Mouse (Mus musculus): ENCODE results near the gene Srgap2. TPM values are rescaled to one million over a fixed set of nuclear protein-coding genes. Genes with fewer than 3 reads are reported as not detected.

Srgap2 gene
- total and polyA plus RNA-seq, 2 experiments from 2014 or later: 24.5 to 69.3 TPM

- ATAC-seq (no peak), DNase-seq (ENCODE audit: low spot score) (no peak)
- Histone ChIP-seq H3K4me2 (ENCODE audit: low read depth, low read length) (no peak overlapping the region), H3K27ac (no peak overlapping the region), H3K4me3 (ENCODE audit: low read length) (no peak overlapping the region), H3K36me3 (ENCODE audit: insufficient read depth, low read length) (peaks cover 8% of the 10 kb centered on the region; the same call in 1 of the 2 replicates), H3K27me3 (ENCODE audit: insufficient read depth, low read length) (no peaks in the 10 kb centered on the region), H3K9me3 (ENCODE audit: low read length) (no peaks in the 10 kb centered on the region), H3K9ac (replicated peaks; ENCODE audit: low read length) (no peak overlapping the region), H3K4me1 (ENCODE audit: insufficient read depth, low read length) (no peaks in the 10 kb centered on the region)
- WGBS: 54% methylated on average over 1 of the region's 1 CpGs
- TF ChIP-seq CTCF (IDR thresholded peaks at IDR 0.05; ENCODE audit: low read depth): no peak
These were observed 161.3 kb downstream of the Srgap2 start for GRCm38 (mm10) chr1:131365832-131366231.

DNA sequence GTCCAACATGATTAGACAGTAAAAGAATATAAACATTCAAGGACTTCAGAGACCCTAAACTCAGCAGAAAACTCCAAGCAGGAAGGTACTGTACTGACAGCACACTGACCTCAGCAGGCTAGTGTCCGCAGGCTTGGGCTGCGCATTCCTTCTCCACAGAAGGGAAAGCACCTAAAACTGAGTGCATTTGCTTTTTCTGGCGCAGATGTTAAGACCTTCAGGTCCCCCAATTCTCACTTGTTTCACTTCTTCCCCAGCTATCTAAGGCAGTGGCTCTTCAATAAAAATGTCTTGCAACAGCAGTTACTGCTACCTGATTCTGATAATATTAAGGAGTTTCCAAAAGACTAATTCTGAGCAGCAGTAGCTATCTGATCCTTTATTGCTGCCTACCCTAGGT is 162.7 kb downstream of the Srgap2 start:
- TF ChIP-seq CTCF (IDR thresholded peaks at IDR 0.05; ENCODE audit: low read depth): no peak
- H3K36me3 ChIP-seq (ENCODE audit: insufficient read depth, low read length): peaks cover 8% of the 10 kb centered on the region; the same call in 1 of the 2 replicates
- no peak overlapping the region for H3K4me3 ChIP-seq (ENCODE audit: low read length)
- H3K27ac ChIP-seq: no peak overlapping the region
- DNase-seq (ENCODE audit: low spot score) (no peak), ATAC-seq (no peak)
- no peaks in the 10 kb centered on the region for H3K27me3 ChIP-seq (ENCODE audit: insufficient read depth, low read length)
- no peaks in the 10 kb centered on the region for H3K9me3 ChIP-seq (ENCODE audit: low read length)
- no peak overlapping the region for H3K9ac ChIP-seq (replicated peaks; ENCODE audit: low read length)
- no peaks in the 10 kb centered on the region for H3K4me1 ChIP-seq (ENCODE audit: insufficient read depth, low read length)
- H3K4me2 ChIP-seq (ENCODE audit: low read depth, low read length): no peak overlapping the region
- WGBS: 88% methylated on average over 3 of the region's 3 CpGs

GRCm38 (mm10) chr1:131363887-131364286 is 163.3 kb downstream of the Srgap2 start:
- Histone ChIP-seq H3K4me2 (ENCODE audit: low read depth, low read length) (no peak overlapping the region), H3K36me3 (ENCODE audit: insufficient read depth, low read length) (peaks cover 8% of the 10 kb centered on the region; the same call in 1 of the 2 replicates), H3K27ac (no peak overlapping the region), H3K27me3 (ENCODE audit: insufficient read depth, low read length) (no peaks in the 10 kb centered on the region), H3K9ac (replicated peaks; ENCODE audit: low read length) (no peak overlapping the region), H3K4me3 (ENCODE audit: low read length) (no peak overlapping the region), H3K9me3 (ENCODE audit: low read length) (no peaks in the 10 kb centered on the region), H3K4me1 (ENCODE audit: insufficient read depth, low read length) (no peaks in the 10 kb centered on the region)
- WGBS: 73% methylated on average over 3 of the region's 3 CpGs
- ATAC-seq: no peak
- DNase-seq (ENCODE audit: low spot score): no peak
- TF ChIP-seq CTCF (IDR thresholded peaks at IDR 0.05; ENCODE audit: low read depth): no peak

GRCm38 (mm10) chr1:131362089-131362488 is 165.1 kb downstream of the Srgap2 start:
- peaks cover 8% of the 10 kb centered on the region; the same call in 1 of the 2 replicates for H3K36me3 ChIP-seq (ENCODE audit: insufficient read depth, low read length)
- no peaks in the 10 kb centered on the region for H3K27me3 ChIP-seq (ENCODE audit: insufficient read depth, low read length)
- H3K9me3 ChIP-seq (ENCODE audit: low read length): no peaks in the 10 kb centered on the region
- no peak overlapping the region for H3K27ac ChIP-seq
- H3K4me1 ChIP-seq (ENCODE audit: insufficient read depth, low read length): no peaks in the 10 kb centered on the region
- no peak overlapping the region for H3K4me3 ChIP-seq (ENCODE audit: low read length)
- no peak for TF ChIP-seq CTCF (IDR thresholded peaks at IDR 0.05; ENCODE audit: low read depth)
- no peak overlapping the region for H3K9ac ChIP-seq (replicated peaks; ENCODE audit: low read length)
- ATAC-seq (no peak), DNase-seq (ENCODE audit: low spot score) (peak; percentile 22)
- H3K4me2 ChIP-seq (ENCODE audit: low read depth, low read length): no peak overlapping the region
- 93% methylated on average over 2 of the region's 2 CpGs for WGBS

- no peak for ATAC-seq
- 87% methylated on average over 3 of the region's 3 CpGs for WGBS
These were observed 166.4 kb downstream of the Srgap2 start for GRCm38 (mm10) chr1:131360800-131361199.

GRCm38 (mm10) chr1:131359609-131360008 is 167.5 kb downstream of the Srgap2 start:
- Histone ChIP-seq H3K27ac (no peak overlapping the region), H3K27me3 (ENCODE audit: insufficient read depth, low read length) (no peaks in the 10 kb centered on the region), H3K4me2 (ENCODE audit: low read depth, low read length) (no peak overlapping the region), H3K4me3 (ENCODE audit: low read length) (no peak overlapping the region), H3K9me3 (ENCODE audit: low read length) (no peaks in the 10 kb centered on the region), H3K36me3 (ENCODE audit: insufficient read depth, low read length) (peaks cover 22% of the 10 kb centered on the region; the same call in 1 of the 2 replicates), H3K9ac (replicated peaks; ENCODE audit: low read length) (no peak overlapping the region), H3K4me1 (ENCODE audit: insufficient read depth, low read length) (no peaks in the 10 kb centered on the region)
- WGBS: 96% methylated on average over 1 of the region's 1 CpGs
- DNase-seq (ENCODE audit: low spot score): no peak
- ATAC-seq: no peak
- TF ChIP-seq CTCF (IDR thresholded peaks at IDR 0.05; ENCODE audit: low read depth): no peak

More at GRCm38 (mm10) chr1:131360800-131361199, 166.4 kb downstream of the Srgap2 start:
- no peak for TF ChIP-seq CTCF (IDR thresholded peaks at IDR 0.05; ENCODE audit: low read depth)
- Histone ChIP-seq H3K36me3 (ENCODE audit: insufficient read depth, low read length) (peaks cover 10% of the 10 kb centered on the region; the same call in 1 of the 2 replicates), H3K27me3 (ENCODE audit: insufficient read depth, low read length) (no peaks in the 10 kb centered on the region), H3K4me2 (ENCODE audit: low read depth, low read length) (no peak overlapping the region), H3K4me1 (ENCODE audit: insufficient read depth, low read length) (no peaks in the 10 kb centered on the region), H3K27ac (no peak overlapping the region), H3K4me3 (ENCODE audit: low read length) (no peak overlapping the region), H3K9ac (replicated peaks; ENCODE audit: low read length) (no peak overlapping the region), H3K9me3 (ENCODE audit: low read length) (no peaks in the 10 kb centered on the region)
- no peak for DNase-seq (ENCODE audit: low spot score)

GRCm38 (mm10) chr1:131357213-131357612 is 169.9 kb downstream of the Srgap2 start:
- H3K27ac ChIP-seq: no peak overlapping the region
- H3K4me2 ChIP-seq (ENCODE audit: low read depth, low read length): no peak overlapping the region
- H3K27me3 ChIP-seq (ENCODE audit: insufficient read depth, low read length): no peaks in the 10 kb centered on the region
- WGBS: 100% methylated on average over 1 of the region's 1 CpGs
- no peak for TF ChIP-seq CTCF (IDR thresholded peaks at IDR 0.05; ENCODE audit: low read depth)
- ATAC-seq (no peak), DNase-seq (ENCODE audit: low spot score) (no peak)
- H3K4me1 ChIP-seq (ENCODE audit: insufficient read depth, low read length): no peaks in the 10 kb centered on the region
- H3K9me3 ChIP-seq (ENCODE audit: low read length): no peaks in the 10 kb centered on the region
- H3K36me3 ChIP-seq (ENCODE audit: insufficient read depth, low read length): peaks cover 18% of the 10 kb centered on the region; the same call in 1 of the 2 replicates
- no peak overlapping the region for H3K9ac ChIP-seq (replicated peaks; ENCODE audit: low read length)
- no peak overlapping the region for H3K4me3 ChIP-seq (ENCODE audit: low read length)
